Mouse (Mus musculus): Measurements from ENCODE around the gene Atrx. TPM values are rescaled to one million over a fixed set of nuclear protein-coding genes. Genes with fewer than 3 reads are reported as not detected.

The Atrx gene
- total RNA-seq, 2 experiments from 2014 or later = 29.3 to 36.1 TPM

GRCm38 (mm10) chrX:105794806-105795403 is 134.3 kb downstream of the Atrx start:
- DNase-seq = no peak
- intact Hi-C loops (cut with DNase I) = no loop called here

GRCm38 (mm10) chrX:105773281-105773680 is 155.9 kb downstream of the Atrx start:
- intact Hi-C loops (cut with DNase I) = no loop called here
- DNase-seq = no peak

GRCm38 (mm10) chrX:105767932-105768331 is 161.3 kb downstream of the Atrx start:
- intact Hi-C loops (cut with DNase I) = no loop called here
- DNase-seq = no peak

- DNase-seq = peak in 1 of 2 experiments; percentile 16
- intact Hi-C loops (cut with DNase I) = no loop called here
Measured at GRCm38 (mm10) chrX:105767177-105767764, 161.9 kb downstream of the Atrx start.

- DNase-seq = no peak
- intact Hi-C loops (cut with DNase I) = no loop called here
Measured at GRCm38 (mm10) chrX:105766013-105766412, 163.2 kb downstream of the Atrx start.

- intact Hi-C loops (cut with DNase I) = no loop called here
- peak in 1 of 2 experiments; percentile 18 for DNase-seq
Measured at GRCm38 (mm10) chrX:105765005-105765706, 164.0 kb downstream of the Atrx start.

- intact Hi-C loops (cut with DNase I) = no loop called here
- DNase-seq = peak in 1 of 2 experiments; percentile 16
Measured at GRCm38 (mm10) chrX:105764162-105765004, 164.8 kb downstream of the Atrx start, which contains the start of gene Fgf16. Gene Fgf16 (plus strand): TSS chrX:105764279.

- peak in 1 of 2 experiments; percentile 19 for DNase-seq
- intact Hi-C loops (cut with DNase I) = no loop called here
Measured at GRCm38 (mm10) chrX:105763612-105764011, 165.6 kb downstream of the Atrx start.

GRCm38 (mm10) chrX:105762847-105763527 is 166.2 kb downstream of the Atrx start:
- intact Hi-C loops (cut with DNase I) = no loop called here
- peak in 1 of 2 experiments; percentile 14 for DNase-seq

Other genes starting within 250 kb of the Atrx start
- gene Fgf16, start 165.1 kb downstream of the Atrx start, total RNA-seq (2021) = under 1 TPM; 0.39 to 0.41 TPM
- gene Magt1, start 82.5 kb upstream of the Atrx start, total RNA-seq (2021) = 10 to 100 TPM; 29.6 to 30.5 TPM
- 100 to 1,000 TPM; 826 to 910 TPM for gene Cox7b, start 86.3 kb upstream of the Atrx start, total RNA-seq (2021)
- 1 to 10 TPM; 5.9 to 7.5 TPM for gene Atp7a, start 97.9 kb upstream of the Atrx start, total RNA-seq (2021)
- under 1 TPM; 0.23 to 0.44 TPM for gene Tlr13, start 213.8 kb upstream of the Atrx start, total RNA-seq (2021)